ENCODE assay signal across 8 mouse cellular contexts in the genomic region with DNA sequence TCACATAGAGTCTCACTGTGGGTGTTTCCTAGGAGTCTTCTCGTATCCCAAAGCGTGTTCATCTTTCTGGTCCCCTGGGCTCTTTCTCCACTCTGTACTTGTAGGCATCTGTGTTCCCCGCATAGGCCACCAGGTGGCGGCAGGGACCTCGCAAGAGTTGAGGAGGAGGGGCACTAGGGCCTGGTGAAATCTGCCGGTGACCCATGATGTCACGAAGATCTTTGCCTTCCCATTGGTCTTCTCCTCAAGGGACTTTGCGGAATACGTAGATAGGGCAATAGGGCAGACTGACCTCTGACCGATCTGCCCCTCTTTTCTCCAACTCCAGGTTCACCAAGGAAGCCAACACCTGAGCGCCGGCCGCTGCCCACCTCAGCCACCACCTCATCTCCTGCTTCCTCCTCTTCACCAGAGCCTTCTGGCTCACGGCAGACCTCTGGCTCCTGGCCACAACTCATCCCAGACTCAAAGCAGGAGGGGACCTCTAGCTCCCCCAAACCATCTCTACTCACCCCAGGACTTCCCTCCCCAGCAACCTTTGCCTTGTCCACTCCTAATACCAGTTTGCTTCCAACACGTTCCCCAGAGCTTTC. TPM values are rescaled to one million over a fixed set of nuclear protein-coding genes. Genes with fewer than 3 reads are reported as not detected.
A peak's percentile ranks its signal among the peaks of the same experiment; 100 is the strongest.
DNase-seq lines count a peak whose midpoint lies in the region; ATAC-seq lines count a peak whose summit lies in the region.

No protein-coding gene starts in this region.

- intact Hi-C loops in gastrocnemius, postnatal 14 days (cut with DNase I; ENCODE audit: low total_unique reads): loop anchor here (2.0 kb wide), 2 partner anchors 21 to 103 kb away; a partner anchor contains a TSS
- intact Hi-C loops in left cerebral cortex, postnatal 10 days (cut with DNase I): loop anchor here (5.0 kb wide), 2 partner anchors 76 to 104 kb away; no protein-coding TSS in a partner anchor

- ATAC-seq in inflammation-experienced regulatory T-cells, adult 6 months: peak; percentile 93
- ATAC-seq in megakaryocyte-erythroid progenitor cell, adult 5-6 weeks (replicated peaks; ENCODE audit: low FRiP score, low TSS enrichment, poor library complexity, severe bottlenecking): peak; percentile 91

- DNase-seq in adipocyte (ENCODE audit: low spot score): peak; percentile 92
- peak; percentile 95 for DNase-seq in embryo, embryonic 10.5 days (ENCODE audit: low spot score)
- DNase-seq in gastrocnemius, postnatal 14 days: peak; percentile 91
- DNase-seq in left cerebral cortex, postnatal 10 days (ENCODE audit: extremely low spot score in 1 of 2, low spot score in 2 of 2): peak; percentile 85 to 92
- peak; percentile 89 for DNase-seq in right cerebral cortex, postnatal 25 days
- DNase-seq in urinary bladder, postnatal 4 days (ENCODE audit: low spot score in 2 of 2): peak; percentile 83 to 94

RNA-seq across cellular contexts. Expression of a gene that starts 17.7 kb away (rescaled TPM):
- 10 to 100 TPM; 28.5 to 33.4 TPM for total RNA-seq in gastrocnemius, postnatal 14 days (2021)
- polyA plus RNA-seq in inflammation-experienced regulatory T-cells, adult 6 months (2017; shearing (Covaris generic)): not detected
- 1 to 10 TPM; 2.4 to 2.6 TPM for total RNA-seq in left cerebral cortex, postnatal 10 days (2021)
- total RNA-seq in megakaryocyte-erythroid progenitor cell, adult 5-6 weeks (2014; fragmentation: Nextera tagmentation): not detected in 2 replicates
- total RNA-seq in megakaryocyte-erythroid progenitor cell, adult 5-6 weeks (2017): not detected in 2 replicates

RNA-seq across cellular contexts. Expression of a gene that starts 20.9 kb away (rescaled TPM):
- total RNA-seq in gastrocnemius, postnatal 14 days (2021): 10 to 100 TPM; 39.9 to 51.4 TPM
- 1 to 10 TPM in 2 of 3 experiments, not detected in 1; 1.2 to 2.0 TPM for polyA plus RNA-seq in inflammation-experienced regulatory T-cells, adult 6 months (2017; shearing (Covaris generic))
- not detected for total RNA-seq in left cerebral cortex, postnatal 10 days (2021)
- total RNA-seq in megakaryocyte-erythroid progenitor cell, adult 5-6 weeks (2014; fragmentation: Nextera tagmentation): 0.69 TPM in 1 of 2 replicates, not detected in the other
- not detected in 2 replicates for total RNA-seq in megakaryocyte-erythroid progenitor cell, adult 5-6 weeks (2017)

RNA-seq across cellular contexts. Expression of a gene that starts 21.5 kb away (rescaled TPM):
- 1 to 10 TPM; 2.4 to 3.3 TPM for total RNA-seq in gastrocnemius, postnatal 14 days (2021)
- polyA plus RNA-seq in inflammation-experienced regulatory T-cells, adult 6 months (2017; shearing (Covaris generic)): under 1 TPM in 2 of 3 experiments, not detected in 1; 0.34 to 0.44 TPM
- 10 to 100 TPM; 70.1 to 72.6 TPM for total RNA-seq in left cerebral cortex, postnatal 10 days (2021)
- total RNA-seq in megakaryocyte-erythroid progenitor cell, adult 5-6 weeks (2014; fragmentation: Nextera tagmentation): 6.6 TPM in 1 of 2 replicates, not detected in the other
- total RNA-seq in megakaryocyte-erythroid progenitor cell, adult 5-6 weeks (2017): 0.23 and 1.9 TPM in 2 replicates

RNA-seq across cellular contexts. Expression of a gene that starts 27.6 kb away (rescaled TPM):
- 1 to 10 TPM in 1 of 2 experiments, under 1 TPM in 1; 0.33 to 1.0 TPM for total RNA-seq in gastrocnemius, postnatal 14 days (2021)
- not detected for polyA plus RNA-seq in inflammation-experienced regulatory T-cells, adult 6 months (2017; shearing (Covaris generic))
- under 1 TPM; 0.24 to 0.32 TPM for total RNA-seq in left cerebral cortex, postnatal 10 days (2021)
- total RNA-seq in megakaryocyte-erythroid progenitor cell, adult 5-6 weeks (2014; fragmentation: Nextera tagmentation): not detected in 2 replicates
- total RNA-seq in megakaryocyte-erythroid progenitor cell, adult 5-6 weeks (2017): not detected in 2 replicates

RNA-seq across cellular contexts. Expression of a gene that starts 28.3 kb away (rescaled TPM):
- total RNA-seq in gastrocnemius, postnatal 14 days (2021): 1 to 10 TPM; 7.9 to 8.4 TPM
- polyA plus RNA-seq in inflammation-experienced regulatory T-cells, adult 6 months (2017; shearing (Covaris generic)): 1 to 10 TPM in 2 of 3 experiments, under 1 TPM in 1; 0.93 to 1.8 (median 1.6) TPM
- 10 to 100 TPM; 15.2 to 15.3 TPM for total RNA-seq in left cerebral cortex, postnatal 10 days (2021)
- total RNA-seq in megakaryocyte-erythroid progenitor cell, adult 5-6 weeks (2014; fragmentation: Nextera tagmentation): 8.2 and 11.6 TPM in 2 replicates
- total RNA-seq in megakaryocyte-erythroid progenitor cell, adult 5-6 weeks (2017): 1.1 and 1.2 TPM in 2 replicates

Comparison
In these comparisons a context has a peak if more than half of its experiments do, and no peak if none do; other contexts are left out.
1. Peak in every context shown above with its lines: DNase-seq and ATAC-seq.
2. RNA of a gene that starts 17.7 kb away (total RNA-seq): 28.5 to 33.4 TPM in gastrocnemius, postnatal 14 days; 2.4 to 2.6 TPM in left cerebral cortex, postnatal 10 days and not detected in megakaryocyte-erythroid progenitor cell, adult 5-6 weeks; every median in the first group is over 4 times any median in the second.
3. RNA of a gene that starts 20.9 kb away (total RNA-seq): 39.9 to 51.4 TPM in gastrocnemius, postnatal 14 days; not detected in left cerebral cortex, postnatal 10 days and 0.69 TPM in megakaryocyte-erythroid progenitor cell, adult 5-6 weeks; every median in the first group is over 10 times any median in the second.
4. RNA of a gene that starts 21.5 kb away (total RNA-seq): 70.1 to 72.6 TPM in left cerebral cortex, postnatal 10 days; 0.23 to 6.6 TPM in megakaryocyte-erythroid progenitor cell, adult 5-6 weeks and 2.4 to 3.3 TPM in gastrocnemius, postnatal 14 days; every median in the first group is over 4 times any median in the second.